Mouse (Mus musculus) forebrain, embryonic 14.5 days (tissue): ENCODE data around the gene Limk2. TPM values are rescaled to one million over a fixed set of nuclear protein-coding genes. Genes with fewer than 3 reads are reported as not detected.
A peak's percentile ranks its signal among the peaks of the same experiment; 100 is the strongest.

Experiments used
- ATAC-seq: fragments of 200-750 bp; cut with Nextera tagmentation; 2 replicates; pipeline ENCODE4 v1.8.0; 2017; ENCODE audit warnings: mild to moderate bottlenecking, moderate library complexity
- DNase-seq: peaks from one replicate; pipeline ENCODE4 v3.0.0-alpha.2; 2015; ENCODE audit warnings: low spot score
- H3K27ac ChIP-seq: fragments of 300-500 bp; sonication (generic); 2 replicates; pipeline ENCODE4 v1.5.1; 2014; ENCODE audit warnings: low read depth, mild to moderate bottlenecking, control low read depth, low read length, moderate library complexity
- H3K27me3 ChIP-seq: fragments of 300-500 bp; sonication (generic); replicated peaks from 2 replicates; pipeline ENCODE4 v1.6.1; 2014; ENCODE audit warnings: low read length, control low read depth, mixed read lengths; ENCODE audit not compliant: control insufficient read depth, insufficient read depth
- H3K36me3 ChIP-seq: fragments of 300-500 bp; sonication (generic); 2 replicates; pipeline ENCODE4 v1.6.1; 2014; ENCODE audit warnings: low read length, control low read depth; ENCODE audit not compliant: control insufficient read depth, insufficient read depth
- H3K4me1 ChIP-seq: fragments of 300-500 bp; sonication (generic); 2 replicates; pipeline ENCODE4 v1.6.1; 2014; ENCODE audit warnings: antibody characterized with exemption, low read length, control low read depth; ENCODE audit not compliant: control insufficient read depth, insufficient read depth
- H3K4me2 ChIP-seq: fragments of 300-500 bp; sonication (generic); 2 replicates; pipeline ENCODE4 v1.6.1; 2014; ENCODE audit warnings: mild to moderate bottlenecking, control low read depth, low read length
- H3K4me3 ChIP-seq: fragments of 300-500 bp; sonication (generic); 2 replicates; pipeline ENCODE4 v1.5.1; 2014; ENCODE audit warnings: low read depth, low read length, control low read depth
- H3K9ac ChIP-seq: fragments of 300-500 bp; sonication (generic); 2 replicates; pipeline ENCODE4 v1.6.1; 2014; ENCODE audit warnings: mild to moderate bottlenecking, low read length, control low read depth, moderate library complexity
- H3K9me3 ChIP-seq: fragments of 300-500 bp; sonication (generic); replicated peaks from 2 replicates; pipeline ENCODE4 v1.6.1; 2016; ENCODE audit warnings: low read length, control low read depth, mixed read lengths; ENCODE audit not compliant: control insufficient read depth
- WGBS: fragments of 180-500 bp; shearing (Covaris S2); extraction: QIAGEN DNeasy Blood & Tissue Kit; methylation state at CpG from one replicate; pipeline ENCODE4 v1.1.7; 2014; 5-methylcytosine and 5-hydroxymethylcytosine counted together
- polyA plus RNA-seq: library from polyadenylated mRNA; unstranded; fragments of >200 nt; fragmentation: Nextera tagmentation; extraction: Ambion mirVana; gene quantifications from 2 replicates; pipeline ENCODE4 v1.2.1, GENCODE M21; 2014

Limk2 gene
- polyA plus RNA-seq, 1 experiment from 2014 or later, result 88.4 TPM

GRCm38 (mm10) chr11:3444875-3445274 lies 35.9 kb upstream of the Limk2 start:
- no peak overlapping the region for H3K27ac ChIP-seq
- no peaks in the 10 kb centered on the region for H3K9me3 ChIP-seq
- H3K9ac ChIP-seq, result no peak overlapping the region
- ATAC-seq, result no peak
- WGBS, result 92% methylated on average over 8 of the region's 8 CpGs
- H3K36me3 ChIP-seq, result no peaks in the 10 kb centered on the region
- no peak overlapping the region for H3K4me2 ChIP-seq
- H3K4me1 ChIP-seq, result no peaks in the 10 kb centered on the region
- no peak for DNase-seq
- H3K27me3 ChIP-seq, result no peaks in the 10 kb centered on the region
- no peak overlapping the region for H3K4me3 ChIP-seq

GRCm38 (mm10) chr11:3443091-3443490 lies 34.1 kb upstream of the Limk2 start:
- Histone ChIP-seq H3K27me3 (no peaks in the 10 kb centered on the region), H3K9me3 (no peaks in the 10 kb centered on the region), H3K4me1 (no peaks in the 10 kb centered on the region), H3K27ac (no peak overlapping the region), H3K36me3 (no peaks in the 10 kb centered on the region), H3K4me3 (no peak overlapping the region), H3K9ac (no peak overlapping the region), H3K4me2 (no peak overlapping the region)
- ATAC-seq (no peak), DNase-seq (no peak)
- 94% methylated on average over 2 of the region's 2 CpGs for WGBS

- no peak overlapping the region for H3K27ac ChIP-seq
- H3K9ac ChIP-seq, result no peak overlapping the region
- H3K4me2 ChIP-seq, result no peak overlapping the region
- 80% methylated on average over 4 of the region's 4 CpGs for WGBS
- H3K9me3 ChIP-seq, result no peaks in the 10 kb centered on the region
- H3K4me3 ChIP-seq, result no peak overlapping the region
- DNase-seq, result no peak
- no peaks in the 10 kb centered on the region for H3K27me3 ChIP-seq
- no peaks in the 10 kb centered on the region for H3K4me1 ChIP-seq
- ATAC-seq, result no peak
- H3K36me3 ChIP-seq, result no peaks in the 10 kb centered on the region
Observed at GRCm38 (mm10) chr11:3442677-3443076, 33.7 kb upstream of the Limk2 start.

- H3K27ac ChIP-seq, result peak overlapping the region; percentile 55; the same call in 1 of the 2 replicates
- peak; percentile 84 for DNase-seq
Observed at GRCm38 (mm10) chr11:3441696-3442443, 32.9 kb upstream of the Limk2 start.

GRCm38 (mm10) chr11:3437621-3438020 lies 28.6 kb upstream of the Limk2 start:
- no peak overlapping the region for H3K27ac ChIP-seq
- H3K36me3 ChIP-seq, result no peaks in the 10 kb centered on the region
- DNase-seq (no peak), ATAC-seq (no peak)
- no peaks in the 10 kb centered on the region for H3K27me3 ChIP-seq
- no peaks in the 10 kb centered on the region for H3K9me3 ChIP-seq
- no peak overlapping the region for H3K4me3 ChIP-seq
- no peaks in the 10 kb centered on the region for H3K4me1 ChIP-seq
- no peak overlapping the region for H3K4me2 ChIP-seq
- 97% methylated on average over 1 of the region's 1 CpGs for WGBS
- H3K9ac ChIP-seq, result no peak overlapping the region

More at GRCm38 (mm10) chr11:3441696-3442443, 32.9 kb upstream of the Limk2 start:
- H3K4me2 ChIP-seq, result no peak overlapping the region
- no peaks in the 10 kb centered on the region for H3K4me1 ChIP-seq
- no peaks in the 10 kb centered on the region for H3K36me3 ChIP-seq
- no peaks in the 10 kb centered on the region for H3K9me3 ChIP-seq
- peak; percentile 71 for ATAC-seq
- no peak overlapping the region for H3K4me3 ChIP-seq
- H3K9ac ChIP-seq, result no peak overlapping the region
- no peaks in the 10 kb centered on the region for H3K27me3 ChIP-seq

GRCm38 (mm10) chr11:3433809-3434208 lies 24.8 kb upstream of the Limk2 start:
- H3K9me3 ChIP-seq, result no peaks in the 10 kb centered on the region

GRCm38 (mm10) chr11:3431976-3432603 lies 23.1 kb upstream of the Limk2 start:
- DNase-seq (no peak), ATAC-seq (no peak)
- no peaks in the 10 kb centered on the region for H3K27me3 ChIP-seq
- no peak overlapping the region for H3K4me2 ChIP-seq
- H3K4me3 ChIP-seq, result no peak overlapping the region
- no peak overlapping the region for H3K27ac ChIP-seq
- no peaks in the 10 kb centered on the region for H3K9me3 ChIP-seq
- 0 out of 2 replicates have a peak, but pooled peaks cover 2% of the 10 kb centered on the region for H3K36me3 ChIP-seq
- H3K9ac ChIP-seq, result no peak overlapping the region
- H3K4me1 ChIP-seq, result no peaks in the 10 kb centered on the region
- 93% methylated on average over 6 of the region's 6 CpGs for WGBS

More at GRCm38 (mm10) chr11:3433809-3434208, 24.8 kb upstream of the Limk2 start:
- H3K36me3 ChIP-seq, result 0 out of 2 replicates have a peak, but pooled peaks cover 2% of the 10 kb centered on the region
- no peak for DNase-seq
- H3K4me2 ChIP-seq, result no peak overlapping the region
- 77% methylated on average over 4 of the region's 4 CpGs for WGBS
- H3K4me1 ChIP-seq, result no peaks in the 10 kb centered on the region
- no peaks in the 10 kb centered on the region for H3K27me3 ChIP-seq
- no peak overlapping the region for H3K4me3 ChIP-seq
- H3K27ac ChIP-seq, result no peak overlapping the region
- H3K9ac ChIP-seq, result no peak overlapping the region
- ATAC-seq, result no peak

- Histone ChIP-seq H3K9me3 (no peaks in the 10 kb centered on the region), H3K27ac (no peak overlapping the region), H3K4me1 (no peaks in the 10 kb centered on the region), H3K4me2 (no peak overlapping the region), H3K36me3 (peaks cover 3% of the 10 kb centered on the region; the same call in 1 of the 2 replicates), H3K9ac (no peak overlapping the region), H3K4me3 (no peak overlapping the region), H3K27me3 (no peaks in the 10 kb centered on the region)
- 85% methylated on average over 3 of the region's 3 CpGs for WGBS
- no peak for ATAC-seq
- no peak for DNase-seq
Observed at GRCm38 (mm10) chr11:3431515-3431914, 22.5 kb upstream of the Limk2 start.

- no peak for DNase-seq
Observed at GRCm38 (mm10) chr11:3428632-3429031, 19.6 kb upstream of the Limk2 start.

More at GRCm38 (mm10) chr11:3428632-3429031, 19.6 kb upstream of the Limk2 start:
- ATAC-seq, result no peak
- H3K9me3 ChIP-seq, result no peaks in the 10 kb centered on the region
- H3K36me3 ChIP-seq, result peaks cover 28% of the 10 kb centered on the region
- no peak overlapping the region for H3K4me2 ChIP-seq
- H3K27ac ChIP-seq, result no peak overlapping the region
- no peak overlapping the region for H3K9ac ChIP-seq
- no peaks in the 10 kb centered on the region for H3K4me1 ChIP-seq
- WGBS, result 86% methylated on average over 7 of the region's 7 CpGs
- no peak overlapping the region for H3K4me3 ChIP-seq
- no peaks in the 10 kb centered on the region for H3K27me3 ChIP-seq
